Mouse (Mus musculus): ENCODE measurements around the gene Pla2g4d.

GRCm38 (mm10) chr2:120331575-120331974 is 42.6 kb upstream of the Pla2g4d start:
- TF ChIP-seq CTCF (conservative IDR thresholded peaks at IDR 0.05; ENCODE audit: low read length) (no peak), POU5F1 (IDR thresholded peaks at IDR 0.05; ENCODE audit: borderline replicate concordance, low read length) (no peak)
